Mouse (Mus musculus) heart, embryonic 11.5 days (tissue): Measurements from ENCODE around the gene Il17rc. TPM values are rescaled to one million over a fixed set of nuclear protein-coding genes. Genes with fewer than 3 reads are reported as not detected.
A peak's percentile ranks its signal among the peaks of the same experiment; 100 is the strongest.

Experiments
- ATAC-seq: fragments of 200-750 bp; cut with Nextera tagmentation; replicated peaks from 2 replicates; pipeline ENCODE4 v1.8.0; 2017; ENCODE audit warnings: moderate library complexity; ENCODE audit not compliant: insufficient number of reproducible peaks, low FRiP score, low TSS enrichment
- H3K27ac ChIP-seq: fragments of 300-500 bp; sonication (generic); 2 replicates; pipeline ENCODE4 v1.5.1; 2014; ENCODE audit warnings: mild to moderate bottlenecking, low read depth, low read length
- H3K27me3 ChIP-seq: fragments of 300-500 bp; sonication (generic); 2 replicates; pipeline ENCODE4 v1.6.1; 2014; ENCODE audit warnings: mild to moderate bottlenecking, low read length, mixed read lengths; ENCODE audit not compliant: control insufficient read depth, insufficient read depth
- H3K36me3 ChIP-seq: fragments of 300-500 bp; sonication (generic); 2 replicates; pipeline ENCODE4 v1.6.1; 2014; ENCODE audit warnings: mild to moderate bottlenecking, low read length, moderate library complexity, mixed read lengths; ENCODE audit not compliant: control insufficient read depth, insufficient read depth
- H3K4me1 ChIP-seq: fragments of 300-500 bp; sonication (generic); 2 replicates; pipeline ENCODE4 v1.6.1; 2014; ENCODE audit warnings: low read length; ENCODE audit not compliant: control insufficient read depth, insufficient read depth
- H3K4me2 ChIP-seq: fragments of 300-500 bp; sonication (generic); 2 replicates; pipeline ENCODE4 v1.6.1; 2014; ENCODE audit warnings: mild to moderate bottlenecking, moderate library complexity
- H3K4me3 ChIP-seq: fragments of 300-500 bp; sonication (generic); 2 replicates; pipeline ENCODE4 v1.5.1; 2014; ENCODE audit warnings: low read depth, low read length
- H3K9ac ChIP-seq: fragments of 300-500 bp; sonication (generic); 2 replicates; pipeline ENCODE4 v1.6.1; 2014; ENCODE audit warnings: mild to moderate bottlenecking, low read depth, low read length, moderate library complexity
- H3K9me3 ChIP-seq: fragments of 300-500 bp; sonication (generic); replicated peaks from 2 replicates; pipeline ENCODE4 v1.6.1; 2016; ENCODE audit warnings: low read length; ENCODE audit not compliant: control insufficient read depth
- WGBS: fragments of 180-500 bp; shearing (Covaris S2); extraction: QIAGEN DNeasy Blood & Tissue Kit; methylation state at CpG from one replicate; pipeline ENCODE4 v1.1.7; 2014; ENCODE audit not compliant: insufficient replicate concordance; 5-methylcytosine and 5-hydroxymethylcytosine counted together
- polyA plus RNA-seq: library from polyadenylated mRNA; unstranded; fragments of >200 nt; fragmentation: Nextera tagmentation; extraction: Ambion mirVana; gene quantifications from 2 replicates; pipeline ENCODE4 v1.2.1, GENCODE M21; 2014

Il17rc gene
- polyA plus RNA-seq, 1 experiment from 2014 or later = 2.6 TPM

DNA sequence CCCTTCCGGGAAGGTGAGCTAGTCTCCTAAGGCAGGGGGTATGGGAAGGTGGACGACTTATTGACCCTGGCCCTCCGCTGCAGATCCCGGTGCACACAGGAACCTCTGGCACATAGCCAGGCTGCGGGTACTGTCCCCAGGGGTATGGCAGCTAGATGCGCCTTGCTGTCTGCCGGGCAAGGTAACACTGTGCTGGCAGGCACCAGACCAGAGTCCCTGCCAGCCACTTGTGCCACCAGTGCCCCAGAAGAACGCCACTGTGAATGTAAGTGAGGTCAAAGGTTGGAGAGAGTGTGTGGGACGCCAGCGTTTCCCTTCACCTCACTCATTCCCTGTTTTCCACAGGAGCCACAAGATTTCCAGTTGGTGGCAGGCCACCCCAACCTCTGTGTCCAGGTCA, 7.7 kb downstream of the Il17rc start:
- H3K4me1 ChIP-seq = peaks cover 8% of the 10 kb centered on the region; the same call in 1 of the 2 replicates
- ATAC-seq = no peak
- no peak overlapping the region for H3K9ac ChIP-seq
- no peak overlapping the region for H3K4me3 ChIP-seq
- no peaks in the 10 kb centered on the region for H3K36me3 ChIP-seq
- 83% methylated on average over 10 of the region's 10 CpGs for WGBS
- H3K4me2 ChIP-seq = no peak overlapping the region
- H3K9me3 ChIP-seq = no peaks in the 10 kb centered on the region
- no peak overlapping the region for H3K27ac ChIP-seq
- peaks cover 19% of the 10 kb centered on the region for H3K27me3 ChIP-seq

DNA sequence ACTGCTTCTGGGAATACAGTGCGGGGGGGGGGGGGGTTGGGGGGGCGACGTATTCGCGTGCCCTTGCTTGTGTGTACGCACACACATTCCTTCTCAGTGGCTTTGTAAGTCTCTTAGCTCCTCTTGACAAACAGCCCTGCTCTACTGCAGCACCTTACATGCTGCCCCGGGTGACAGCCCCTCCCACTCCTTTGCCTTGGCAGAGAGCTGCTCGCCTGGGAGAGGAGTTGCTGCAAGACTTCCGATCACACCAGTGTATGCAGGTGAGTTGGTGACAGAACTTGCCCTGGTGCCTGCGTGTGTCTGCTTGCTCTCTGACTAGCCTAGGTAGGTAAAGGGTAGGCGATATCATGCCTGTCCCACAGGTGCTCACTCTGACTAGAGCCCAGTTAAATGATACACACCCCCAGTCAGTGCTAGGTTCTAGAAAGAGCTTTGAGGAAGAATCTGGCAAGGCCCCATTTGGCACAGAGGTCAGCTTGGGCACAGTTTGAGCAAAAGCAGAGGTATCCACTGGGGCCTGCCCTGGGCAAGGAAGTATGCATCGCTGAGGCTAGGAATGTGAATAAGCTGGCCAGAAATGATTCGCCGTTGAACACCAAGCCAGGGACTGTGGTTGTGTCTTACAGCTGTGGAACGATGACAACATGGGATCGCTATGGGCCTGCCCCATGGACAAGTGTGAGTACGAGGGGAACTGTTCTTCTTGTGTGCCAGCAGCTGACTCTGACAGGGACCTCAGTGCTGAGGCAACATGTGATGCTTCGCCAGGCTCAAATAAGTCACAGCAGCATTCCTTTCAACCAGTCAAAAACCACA, 9.5 kb downstream of the Il17rc start:
- no peak overlapping the region for H3K4me3 ChIP-seq

DNA sequence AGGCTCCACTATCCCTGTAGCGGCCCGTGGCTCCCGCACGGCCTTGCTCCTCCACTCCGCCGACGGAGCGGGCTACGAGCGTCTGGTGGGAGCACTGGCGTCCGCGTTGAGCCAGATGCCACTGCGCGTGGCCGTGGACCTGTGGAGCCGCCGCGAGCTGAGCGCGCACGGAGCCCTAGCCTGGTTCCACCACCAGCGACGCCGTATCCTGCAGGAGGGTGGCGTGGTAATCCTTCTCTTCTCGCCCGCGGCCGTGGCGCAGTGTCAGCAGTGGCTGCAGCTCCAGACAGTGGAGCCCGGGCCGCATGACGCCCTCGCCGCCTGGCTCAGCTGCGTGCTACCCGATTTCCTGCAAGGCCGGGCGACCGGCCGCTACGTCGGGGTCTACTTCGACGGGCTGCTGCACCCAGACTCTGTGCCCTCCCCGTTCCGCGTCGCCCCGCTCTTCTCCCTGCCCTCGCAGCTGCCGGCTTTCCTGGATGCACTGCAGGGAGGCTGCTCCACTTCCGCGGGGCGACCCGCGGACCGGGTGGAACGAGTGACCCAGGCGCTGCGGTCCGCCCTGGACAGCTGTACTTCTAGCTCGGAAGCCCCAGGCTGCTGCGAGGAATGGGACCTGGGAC, 11.4 kb downstream of the Il17rc start:
- Histone ChIP-seq H3K27ac (peak overlapping the region; percentile 88), H3K4me1 (peaks cover 12% of the 10 kb centered on the region; the same call in 1 of the 2 replicates), H3K4me3 (peak overlapping the region; percentile 61), H3K9me3 (no peaks in the 10 kb centered on the region), H3K36me3 (no peaks in the 10 kb centered on the region), H3K9ac (peak overlapping the region; percentile 85), H3K27me3 (peaks cover 12% of the 10 kb centered on the region), H3K4me2 (peak overlapping the region; percentile 87)
- ATAC-seq = peak; percentile 55
- 2% methylated on average over 65 of the region's 65 CpGs for WGBS

More for the DNA sequence above, 9.5 kb downstream of the Il17rc start:
- H3K27ac ChIP-seq = no peak overlapping the region
- ATAC-seq = no peak
- H3K27me3 ChIP-seq = peaks cover 19% of the 10 kb centered on the region
- no peaks in the 10 kb centered on the region for H3K36me3 ChIP-seq
- H3K4me1 ChIP-seq = peaks cover 12% of the 10 kb centered on the region; the same call in 1 of the 2 replicates
- H3K9me3 ChIP-seq = no peaks in the 10 kb centered on the region
- peak overlapping the region; percentile 18; the same call in 1 of the 2 replicates for H3K9ac ChIP-seq
- no peak overlapping the region for H3K4me2 ChIP-seq
- 55% methylated on average over 18 of the region's 18 CpGs for WGBS

DNA sequence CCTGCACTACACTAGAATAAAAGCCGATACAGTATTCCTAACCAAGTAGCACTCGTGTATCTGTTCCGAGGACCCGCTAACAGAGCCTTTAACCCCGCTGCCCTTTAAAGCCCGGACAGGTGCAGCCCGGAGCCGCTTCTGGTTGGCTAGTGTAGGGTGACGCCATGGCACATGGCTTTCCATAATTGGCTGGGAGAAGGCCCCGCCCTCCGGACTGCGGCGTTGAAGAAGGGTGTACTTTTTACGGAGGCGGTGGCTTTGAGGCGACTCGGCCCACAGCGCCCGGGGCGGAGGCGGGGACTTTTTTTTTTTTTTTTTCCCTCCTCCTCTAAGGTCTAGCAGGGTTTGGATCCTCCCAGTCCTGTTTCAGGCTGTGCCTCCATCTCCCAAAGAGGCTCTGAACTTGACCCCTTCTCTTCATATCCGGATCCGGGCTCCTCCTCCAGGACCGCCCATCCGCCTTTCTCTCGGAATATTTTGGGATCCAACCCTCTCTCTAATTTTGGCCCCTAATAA, 11.9 kb downstream of the Il17rc start, which contains the start of gene Creld1:
Gene Creld1 (plus strand): TSS at position 198 of the 516 bp plus-strand sequence.
- no peaks in the 10 kb centered on the region for H3K36me3 ChIP-seq
- peaks cover 12% of the 10 kb centered on the region; the same call in 1 of the 2 replicates for H3K4me1 ChIP-seq
- H3K27me3 ChIP-seq = peaks cover 12% of the 10 kb centered on the region
- peak within 1 kb of the TSS; percentile 61 for H3K4me3 ChIP-seq
- peak within 1 kb of the TSS; percentile 85 for H3K9ac ChIP-seq
- WGBS = under 1% methylated on average over 26 of the region's 26 CpGs
- no peaks in the 10 kb centered on the region for H3K9me3 ChIP-seq
- ATAC-seq = peak; percentile 91
- peak within 1 kb of the TSS; percentile 88 for H3K27ac ChIP-seq
- H3K4me2 ChIP-seq = peak within 1 kb of the TSS; percentile 87

DNA sequence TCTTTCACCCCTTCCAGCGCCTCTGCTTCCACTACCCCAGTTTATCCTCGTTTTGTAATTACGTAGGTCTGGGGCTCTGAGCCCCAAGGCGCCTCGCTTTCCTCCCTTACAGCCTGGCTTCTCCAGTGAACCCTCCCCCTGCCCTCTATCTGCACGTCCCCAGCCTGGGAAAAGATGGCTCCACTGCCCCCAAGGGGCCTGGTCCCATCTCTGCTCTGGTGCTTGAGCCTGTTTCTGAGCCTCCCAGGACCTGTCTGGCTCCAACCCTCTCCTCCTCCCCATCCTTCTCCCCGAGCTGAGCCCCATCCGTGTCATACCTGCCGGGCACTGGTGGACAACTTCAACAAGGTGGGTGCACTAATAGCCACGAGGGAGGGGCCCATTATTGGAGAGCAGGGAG, 12.5 kb downstream of the Il17rc start:
- no peak for ATAC-seq
- H3K27ac ChIP-seq = peak overlapping the region; percentile 88

DNA sequence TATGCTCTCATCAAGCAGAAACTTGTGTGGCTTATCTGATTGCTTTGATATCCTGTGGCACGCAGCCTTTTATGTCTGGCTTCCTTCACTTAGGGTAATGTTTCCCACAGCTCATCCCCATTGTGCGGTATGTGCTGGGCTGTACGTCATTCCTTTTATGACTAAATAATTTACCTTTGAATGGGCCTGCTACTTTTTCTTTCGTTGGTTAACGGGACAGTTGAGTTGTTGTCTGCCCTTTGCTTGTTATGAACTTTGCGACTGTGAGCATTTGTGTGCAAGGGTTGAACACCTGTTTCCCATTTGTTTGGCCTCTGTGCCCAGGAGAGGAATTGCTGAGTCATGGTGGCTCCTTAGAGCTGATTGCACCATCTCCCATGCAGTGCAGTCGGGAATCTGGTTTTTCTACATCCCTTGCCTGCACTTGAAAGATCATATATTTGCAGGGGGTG, 15.9 kb downstream of the Il17rc start:
- H3K9ac ChIP-seq = no peak overlapping the region
- H3K4me3 ChIP-seq = no peak overlapping the region
- H3K27me3 ChIP-seq = no peaks in the 10 kb centered on the region
- peaks cover 13% of the 10 kb centered on the region; the same call in 1 of the 2 replicates for H3K36me3 ChIP-seq
- no peak overlapping the region for H3K4me2 ChIP-seq
- H3K27ac ChIP-seq = no peak overlapping the region
- H3K4me1 ChIP-seq = peaks cover 9% of the 10 kb centered on the region; the same call in 1 of the 2 replicates
- 66% methylated on average over 7 of the region's 7 CpGs for WGBS
- no peak for ATAC-seq
- no peaks in the 10 kb centered on the region for H3K9me3 ChIP-seq

More for the DNA sequence above, 12.5 kb downstream of the Il17rc start:
- Histone ChIP-seq H3K4me2 (peak overlapping the region; percentile 87), H3K9ac (peak overlapping the region; percentile 77), H3K27me3 (peaks cover 12% of the 10 kb centered on the region), H3K9me3 (no peaks in the 10 kb centered on the region), H3K4me1 (peaks cover 12% of the 10 kb centered on the region; the same call in 1 of the 2 replicates), H3K4me3 (peak overlapping the region; percentile 61), H3K36me3 (0 out of 2 replicates have a peak, but pooled peaks cover 3% of the 10 kb centered on the region)
- 13% methylated on average over 10 of the region's 10 CpGs for WGBS

DNA sequence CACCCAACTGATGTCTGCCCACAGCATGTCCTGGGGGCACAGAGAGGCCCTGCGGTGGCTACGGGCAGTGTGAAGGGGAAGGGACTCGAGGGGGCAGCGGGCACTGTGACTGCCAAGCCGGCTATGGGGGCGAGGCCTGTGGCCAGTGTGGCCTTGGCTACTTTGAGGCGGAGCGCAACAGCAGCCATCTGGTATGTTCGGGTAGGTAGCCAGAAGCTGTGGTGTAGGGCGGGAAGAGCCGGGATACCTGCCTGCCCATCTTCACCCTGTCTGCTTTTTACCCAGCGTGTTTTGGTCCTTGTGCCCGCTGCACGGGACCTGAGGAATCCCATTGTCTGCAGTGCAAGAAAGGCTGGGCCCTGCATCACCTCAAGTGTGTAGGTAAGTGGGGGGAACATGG, 18.2 kb downstream of the Il17rc start:
- Histone ChIP-seq H3K36me3 (peaks cover 13% of the 10 kb centered on the region; the same call in 1 of the 2 replicates), H3K4me1 (peaks cover 4% of the 10 kb centered on the region; the same call in 1 of the 2 replicates), H3K9me3 (no peaks in the 10 kb centered on the region), H3K4me3 (no peak overlapping the region), H3K27me3 (no peaks in the 10 kb centered on the region), H3K4me2 (no peak overlapping the region), H3K9ac (no peak overlapping the region), H3K27ac (no peak overlapping the region)
- 91% methylated on average over 14 of the region's 14 CpGs for WGBS
- ATAC-seq = no peak

DNA sequence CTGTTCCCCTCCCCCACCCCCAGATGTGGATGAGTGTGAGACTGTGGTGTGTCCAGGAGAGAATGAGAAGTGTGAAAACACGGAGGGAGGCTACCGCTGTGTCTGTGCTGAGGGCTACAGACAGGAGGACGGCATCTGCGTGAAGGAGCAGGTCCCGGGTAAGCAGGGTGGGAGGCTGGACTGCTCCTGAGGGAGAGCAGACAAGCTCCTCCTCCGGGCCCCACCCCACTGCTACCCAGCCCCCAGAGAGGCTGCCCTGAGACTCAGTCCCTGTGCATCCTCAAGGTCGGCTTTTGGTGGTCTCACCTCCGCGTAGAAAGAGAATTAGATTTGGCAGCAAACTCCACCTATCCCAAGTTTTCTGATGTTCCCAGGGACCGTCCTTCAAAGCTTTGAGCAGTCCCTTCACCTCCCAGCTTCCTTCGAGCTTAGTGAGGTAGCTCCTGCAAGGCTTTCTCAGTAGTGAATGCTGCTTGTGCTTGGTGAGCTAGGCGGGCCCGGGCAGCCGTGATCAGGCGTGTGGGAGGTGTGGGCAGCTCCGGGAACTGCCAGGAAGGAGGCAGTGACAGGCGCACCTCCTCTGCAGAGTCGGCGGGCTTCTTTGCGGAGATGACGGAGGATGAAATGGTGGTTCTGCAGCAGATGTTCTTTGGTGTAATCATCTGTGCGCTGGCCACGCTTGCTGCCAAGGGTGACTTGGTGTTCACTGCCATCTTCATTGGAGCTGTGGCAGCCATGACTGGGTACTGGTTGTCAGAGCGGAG, 21.1 kb downstream of the Il17rc start:
- Histone ChIP-seq H3K4me2 (no peak overlapping the region), H3K9me3 (no peaks in the 10 kb centered on the region), H3K9ac (no peak overlapping the region), H3K4me1 (peaks cover 12% of the 10 kb centered on the region), H3K27ac (no peak overlapping the region), H3K36me3 (peaks cover 13% of the 10 kb centered on the region; the same call in 1 of the 2 replicates), H3K27me3 (peaks cover 22% of the 10 kb centered on the region), H3K4me3 (no peak overlapping the region)
- WGBS = 67% methylated on average over 24 of the region's 24 CpGs
- ATAC-seq = no peak
